Mouse (Mus musculus) heart, embryonic 14.5 days (tissue): Measurements from ENCODE around the gene Scrn1. TPM values are rescaled to one million over a fixed set of nuclear protein-coding genes. Genes with fewer than 3 reads are reported as not detected.

ENCODE experiments used
- ATAC-seq: fragments of 200-750 bp; cut with Nextera tagmentation; 2 replicates; pipeline ENCODE4 v1.8.0; 2017; ENCODE audit warnings: low read depth, moderate TSS enrichment; ENCODE audit not compliant: insufficient number of reproducible peaks, insufficient read depth, low FRiP score
- H3K27ac ChIP-seq, 2 experiments: fragments of 200-500 bp in 1 of 2; fragments of 300-500 bp in 1 of 2; sonication (generic) in 1 of 2; replicated peaks in 1 of 2; 2 replicates each; pipeline ENCODE4 v1.5.1; 2012 to 2014; ENCODE audit warnings: low read depth in 2 of 2, low read length in 2 of 2, control low read depth in 1 of 2, mild to moderate bottlenecking in 1 of 2, mixed read lengths in 1 of 2; ENCODE audit not compliant: control insufficient read depth in 1 of 2, insufficient read depth in 1 of 2
- H3K27me3 ChIP-seq: fragments of 300-500 bp; sonication (generic); 2 replicates; pipeline ENCODE4 v1.6.1; 2014; ENCODE audit warnings: mild to moderate bottlenecking, low read length, control low read depth; ENCODE audit not compliant: control insufficient read depth, insufficient read depth
- H3K36me3 ChIP-seq: fragments of 300-500 bp; sonication (generic); 2 replicates; pipeline ENCODE4 v1.6.1; 2014; ENCODE audit warnings: mild to moderate bottlenecking, control low read depth, low read length, mixed read lengths; ENCODE audit not compliant: control insufficient read depth, insufficient read depth
- H3K4me1 ChIP-seq, 2 experiments: fragments of 200-500 bp in 1 of 2; fragments of 300-500 bp in 1 of 2; sonication (generic) in 1 of 2; 2 replicates each; pipeline ENCODE4 v1.6.1; 2012 to 2014; ENCODE audit warnings: low read length in 2 of 2, control low read depth in 1 of 2, mixed read lengths in 1 of 2; ENCODE audit not compliant: control insufficient read depth in 2 of 2, insufficient read depth in 2 of 2
- H3K4me2 ChIP-seq: fragments of 300-500 bp; sonication (generic); 2 replicates; pipeline ENCODE4 v1.6.1; 2014; ENCODE audit warnings: mild to moderate bottlenecking, low read length
- H3K4me3 ChIP-seq, 2 experiments: fragments of 200-500 bp in 1 of 2; fragments of 300-500 bp in 1 of 2; sonication (generic) in 1 of 2; 2 replicates each; pipeline ENCODE4 v1.5.1; 2012 to 2014; ENCODE audit warnings: low read length in 2 of 2, mild to moderate bottlenecking in 2 of 2, control low read depth in 1 of 2, low read depth in 1 of 2, moderate library complexity in 1 of 2; ENCODE audit not compliant: control insufficient read depth in 1 of 2, insufficient read depth in 1 of 2
- H3K9ac ChIP-seq: fragments of 300-500 bp; sonication (generic); 2 replicates; pipeline ENCODE4 v1.6.1; 2014; ENCODE audit warnings: mild to moderate bottlenecking, low read length
- H3K9me3 ChIP-seq: fragments of 300-500 bp; sonication (generic); 2 replicates; pipeline ENCODE4 v1.6.1; 2016; ENCODE audit warnings: low read length, control low read depth; ENCODE audit not compliant: control insufficient read depth
- WGBS: fragments of 180-500 bp; shearing (Covaris S2); extraction: QIAGEN DNeasy Blood & Tissue Kit; methylation state at CpG from one replicate; pipeline ENCODE4 v1.1.7; 2014; 5-methylcytosine and 5-hydroxymethylcytosine counted together
- polyA plus RNA-seq: library from polyadenylated mRNA; unstranded; fragments of >200 nt; fragmentation: Nextera tagmentation; extraction: Ambion mirVana; gene quantifications from 2 replicates; pipeline ENCODE4 v1.2.1, GENCODE M21; 2014

The Scrn1 gene
- polyA plus RNA-seq, 1 experiment from 2014 or later, result 11.1 TPM

DNA sequence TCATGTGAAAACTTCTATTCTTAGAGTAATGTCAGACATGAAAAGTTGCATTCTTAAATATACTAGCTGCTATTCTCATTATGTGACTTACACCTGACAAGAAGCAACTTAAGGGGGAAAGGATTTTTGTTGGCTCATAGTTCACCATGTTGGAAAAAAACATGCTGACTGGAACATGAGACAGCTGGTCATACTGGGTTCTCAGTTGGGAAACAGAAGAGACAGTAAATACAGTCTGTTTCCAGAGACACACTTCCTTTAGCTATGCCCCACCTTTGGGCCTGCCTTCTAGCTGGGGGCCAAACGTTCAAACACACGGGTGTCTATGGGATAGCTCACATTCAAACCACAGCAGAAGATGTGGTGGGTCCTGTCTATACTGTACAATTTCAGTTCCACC lies 12.7 kb downstream of the Scrn1 start:
- Histone ChIP-seq H3K27me3 (no peaks in the 10 kb centered on the region; the same call in 1 of the 2 replicates), H3K9me3 (no peaks in the 10 kb centered on the region), H3K36me3 (no peaks in the 10 kb centered on the region), H3K4me1 (peaks cover 22 to 41% of the 10 kb centered on the region in 2 experiments), H3K4me2 (no peak overlapping the region), H3K9ac (no peak overlapping the region), H3K27ac (peak overlapping the region in 1 of 2 experiments; percentile 57; a peak in 2 of 4 replicates), H3K4me3 (no peak overlapping the region)
- ATAC-seq, result no peak
- 73% methylated on average over 2 of the region's 2 CpGs for WGBS

DNA sequence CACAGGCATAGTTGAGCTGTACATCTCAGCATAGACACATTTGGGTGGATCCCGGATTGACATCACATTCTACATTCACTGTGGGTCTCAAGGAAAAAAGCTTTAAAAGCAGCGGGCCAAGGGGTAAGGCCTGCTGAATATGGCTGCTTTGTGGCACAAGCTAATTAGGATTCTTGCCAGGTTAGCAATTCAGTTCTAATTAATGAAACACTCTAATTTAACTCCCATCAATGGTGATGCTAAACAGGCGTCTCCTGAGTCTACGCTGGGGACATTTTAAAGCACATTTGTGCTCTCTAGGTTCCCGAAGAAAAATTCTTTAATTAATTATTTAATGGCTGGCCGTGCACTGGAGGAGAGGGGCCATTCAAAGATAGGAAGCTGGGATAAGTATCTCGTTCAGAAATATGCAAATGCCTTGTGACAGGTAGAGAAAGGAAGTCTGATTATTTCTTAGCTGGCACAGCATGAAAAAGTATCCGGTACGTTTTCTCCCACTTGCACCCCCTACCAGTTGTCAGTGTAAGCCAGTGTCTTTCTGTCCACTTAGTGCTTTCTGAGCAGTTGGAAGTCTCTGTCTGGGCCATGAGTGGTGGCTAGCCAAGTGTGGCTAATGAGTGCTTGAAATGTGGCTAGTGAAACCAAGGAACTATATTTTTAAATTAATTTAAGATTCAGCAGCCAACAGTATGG lies 13.4 kb downstream of the Scrn1 start:
- no peaks in the 10 kb centered on the region for H3K9me3 ChIP-seq
- no peaks in the 10 kb centered on the region; the same call in 1 of the 2 replicates for H3K27me3 ChIP-seq
- H3K36me3 ChIP-seq, result no peaks in the 10 kb centered on the region
- H3K4me1 ChIP-seq, result peaks cover 25 to 43% of the 10 kb centered on the region in 2 experiments
- H3K4me2 ChIP-seq, result no peak overlapping the region
- no peak for ATAC-seq
- no peak overlapping the region for H3K9ac ChIP-seq
- H3K27ac ChIP-seq, result no peak overlapping the region
- WGBS, result 88% methylated on average over 9 of the region's 9 CpGs
- no peak overlapping the region for H3K4me3 ChIP-seq

DNA sequence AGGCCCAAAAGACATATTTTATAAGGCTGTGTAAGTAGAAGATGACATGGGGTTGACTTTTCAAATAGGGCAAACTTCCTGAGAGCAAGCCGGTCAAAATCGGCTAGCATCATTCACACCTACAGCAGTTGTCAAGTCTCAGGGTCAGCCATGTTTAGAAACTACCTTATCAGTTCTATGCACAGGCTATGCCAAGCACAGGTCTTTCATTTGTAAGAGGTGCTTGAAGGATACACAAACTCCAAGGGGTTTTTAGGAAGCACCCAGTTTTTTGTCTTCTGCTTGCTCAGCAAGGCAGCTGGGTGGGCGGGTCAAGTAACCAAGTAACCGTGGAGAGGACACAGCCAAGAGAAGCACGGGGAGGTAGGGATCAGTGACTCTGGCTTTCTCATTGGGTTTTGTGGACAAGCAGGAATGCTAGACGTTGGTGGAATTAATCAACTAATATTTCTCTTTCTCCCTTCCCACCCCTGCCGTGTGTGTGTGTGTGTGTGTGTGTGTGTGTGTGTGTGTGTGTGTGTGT lies 15.4 kb downstream of the Scrn1 start:
- WGBS, result 33% methylated on average over 6 of the region's 7 CpGs
- ATAC-seq, result no peak
- Histone ChIP-seq H3K4me3 (no peak overlapping the region), H3K9ac (no peak overlapping the region), H3K36me3 (no peaks in the 10 kb centered on the region), H3K27me3 (no peaks in the 10 kb centered on the region; the same call in 1 of the 2 replicates), H3K9me3 (no peaks in the 10 kb centered on the region), H3K27ac (no peak overlapping the region), H3K4me1 (peaks cover 24 to 41% of the 10 kb centered on the region in 2 experiments), H3K4me2 (no peak overlapping the region)

DNA sequence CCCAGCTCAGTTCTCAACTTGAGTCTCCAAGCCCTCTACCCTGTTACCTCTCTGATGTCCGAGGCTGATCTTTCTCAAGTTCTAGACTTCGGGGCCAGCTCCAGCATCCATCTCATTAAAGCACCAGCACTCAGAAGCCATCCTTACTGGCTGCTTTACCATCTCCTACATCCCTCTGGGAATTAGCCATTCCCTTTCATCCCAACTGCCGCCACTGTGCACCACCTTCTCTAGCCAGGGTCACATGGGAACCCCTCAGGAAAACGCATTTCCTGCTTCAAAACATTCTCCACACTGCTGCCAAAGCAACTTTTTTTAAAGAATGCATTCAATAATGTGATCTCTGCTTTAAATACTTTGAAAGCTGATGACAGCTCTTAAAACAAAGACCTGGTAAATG lies 17.0 kb downstream of the Scrn1 start:
- peaks cover 13 to 32% of the 10 kb centered on the region in 2 experiments for H3K4me1 ChIP-seq
- no peak overlapping the region for H3K4me3 ChIP-seq
- no peaks in the 10 kb centered on the region for H3K36me3 ChIP-seq
- no peaks in the 10 kb centered on the region; the same call in 1 of the 2 replicates for H3K27me3 ChIP-seq
- no peak overlapping the region for H3K4me2 ChIP-seq
- no peak for ATAC-seq
- no peaks in the 10 kb centered on the region for H3K9me3 ChIP-seq
- H3K9ac ChIP-seq, result no peak overlapping the region
- no peak overlapping the region for H3K27ac ChIP-seq
- WGBS, result 70% methylated on average over 4 of the region's 4 CpGs

DNA sequence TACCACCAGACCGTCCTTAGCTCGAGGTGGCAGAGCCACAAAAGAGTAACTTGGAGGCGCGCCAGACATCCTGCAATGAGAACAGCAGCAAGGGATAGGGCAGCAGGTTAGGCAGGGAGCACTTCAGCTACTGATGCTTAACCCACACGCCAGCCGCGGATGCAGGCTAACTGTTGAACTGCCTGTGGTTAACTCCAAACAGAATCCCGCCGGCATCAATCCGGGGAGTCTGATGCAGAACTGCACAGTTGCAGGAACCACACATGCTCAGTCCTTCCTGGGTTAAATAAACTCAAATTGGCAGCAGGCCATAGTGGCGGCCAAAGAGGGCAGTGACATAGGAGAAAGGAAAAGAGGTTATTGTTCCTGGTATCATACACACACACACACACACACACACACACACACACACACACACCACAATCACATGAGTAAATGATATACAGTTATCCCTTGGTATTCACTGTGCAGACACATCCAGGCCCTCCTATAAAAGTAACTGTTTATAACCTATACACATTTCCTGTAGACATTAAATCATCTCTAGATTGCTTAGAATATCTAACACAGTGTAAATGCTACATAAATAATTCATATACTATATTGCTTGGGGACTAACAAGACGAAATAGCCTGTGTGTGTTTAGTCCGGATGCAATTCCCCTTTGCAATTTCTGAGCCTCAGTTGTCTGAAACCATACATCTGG lies 17.8 kb downstream of the Scrn1 start:
- no peak for ATAC-seq
- no peaks in the 10 kb centered on the region for H3K36me3 ChIP-seq
- H3K4me1 ChIP-seq, result peaks cover 11 to 26% of the 10 kb centered on the region in 2 experiments
- no peak overlapping the region for H3K27ac ChIP-seq
- H3K4me3 ChIP-seq, result no peak overlapping the region
- H3K9me3 ChIP-seq, result no peaks in the 10 kb centered on the region
- no peaks in the 10 kb centered on the region; the same call in 1 of the 2 replicates for H3K27me3 ChIP-seq
- no peak overlapping the region for H3K4me2 ChIP-seq
- H3K9ac ChIP-seq, result no peak overlapping the region
- WGBS, result 53% methylated on average over 13 of the region's 13 CpGs

DNA sequence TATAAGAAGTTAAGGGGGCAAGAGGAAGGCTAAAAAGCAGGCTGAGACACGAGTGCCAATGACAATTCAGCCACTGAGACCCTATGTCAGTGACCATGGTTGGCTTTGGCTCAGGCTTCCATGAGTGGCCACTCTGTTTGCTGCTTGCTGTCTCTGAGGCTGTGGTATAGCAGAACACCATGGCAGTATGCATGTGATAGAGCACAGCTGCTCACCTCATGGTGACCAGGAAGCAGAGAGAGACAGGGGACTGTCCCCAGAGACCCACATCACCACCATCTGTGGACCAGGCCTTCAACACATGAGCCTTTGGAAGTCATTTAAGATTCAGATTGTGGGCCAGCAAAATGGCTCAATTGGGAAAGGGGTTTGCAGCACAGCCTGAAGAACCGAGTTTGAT lies 22.6 kb downstream of the Scrn1 start:
- Histone ChIP-seq H3K9me3 (no peaks in the 10 kb centered on the region), H3K4me2 (no peak overlapping the region), H3K36me3 (no peaks in the 10 kb centered on the region), H3K9ac (no peak overlapping the region), H3K4me1 (peaks cover 12 to 20% of the 10 kb centered on the region in 2 experiments), H3K27me3 (no peaks in the 10 kb centered on the region), H3K27ac (no peak overlapping the region), H3K4me3 (no peak overlapping the region)
- ATAC-seq, result no peak
- WGBS, result 81% methylated on average over 2 of the region's 2 CpGs

DNA sequence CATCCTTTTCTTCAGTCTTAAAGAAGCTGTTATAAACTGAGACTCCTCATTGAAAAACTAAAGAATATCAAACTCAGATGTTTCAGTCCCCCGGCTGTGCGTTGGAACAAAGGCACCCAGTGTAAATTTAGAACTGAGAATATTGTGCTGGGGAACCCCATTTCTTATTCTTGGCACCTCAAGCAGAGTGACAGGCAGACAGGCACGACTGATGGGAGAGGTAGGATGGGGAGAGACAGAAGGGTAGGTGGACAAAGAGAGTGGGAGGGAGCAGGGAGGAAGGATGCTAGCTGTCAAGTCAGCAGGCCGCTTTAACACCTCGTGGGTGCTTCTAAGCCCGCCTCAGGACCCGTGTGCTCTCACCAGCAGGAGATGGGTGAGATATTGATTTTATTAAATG lies 23.5 kb downstream of the Scrn1 start:
- 77% methylated on average over 7 of the region's 7 CpGs for WGBS
- no peak overlapping the region for H3K9ac ChIP-seq
- ATAC-seq, result no peak
- no peaks in the 10 kb centered on the region for H3K27me3 ChIP-seq
- no peak overlapping the region for H3K4me2 ChIP-seq
- H3K36me3 ChIP-seq, result no peaks in the 10 kb centered on the region
- H3K4me3 ChIP-seq, result no peak overlapping the region
- H3K9me3 ChIP-seq, result no peaks in the 10 kb centered on the region
- H3K27ac ChIP-seq, result no peak overlapping the region
- peaks cover 9 to 19% of the 10 kb centered on the region in 2 experiments for H3K4me1 ChIP-seq
